Mouse (Mus musculus) kidney, adult 2 months (tissue): Measurements from ENCODE around the gene Kif5c. TPM values are rescaled to one million over a fixed set of nuclear protein-coding genes. Genes with fewer than 3 reads are reported as not detected.

Experiments used
- DNase-seq: peaks from one replicate; pipeline ENCODE4 v3.0.0; 2021
- H3K27ac ChIP-seq: fragments of 200-500 bp; 2 replicates; pipeline ENCODE4 v1.5.1; 2012; ENCODE audit warnings: low read depth, low read length, control low read depth, inconsistent platforms; ENCODE audit not compliant: insufficient read depth
- H3K27me3 ChIP-seq: fragments of 200-500 bp; replicated peaks from 2 replicates; pipeline ENCODE4 v1.6.1; 2012; ENCODE audit warnings: mild to moderate bottlenecking, moderate library complexity, low read length, inconsistent platforms; ENCODE audit not compliant: control insufficient read depth, insufficient read depth
- H3K36me3 ChIP-seq: fragments of 200-500 bp; 2 replicates; pipeline ENCODE4 v1.6.1; 2012; ENCODE audit warnings: mild to moderate bottlenecking, moderate library complexity, low read length, inconsistent platforms; ENCODE audit not compliant: control insufficient read depth, insufficient read depth
- H3K4me1 ChIP-seq: fragments of 200-500 bp; 2 replicates; pipeline ENCODE4 v1.6.1; 2011; ENCODE audit warnings: low read length; ENCODE audit not compliant: control insufficient read depth, insufficient read depth
- H3K4me3 ChIP-seq: fragments of 200-500 bp; 2 replicates; pipeline ENCODE4 v1.5.1; 2011; ENCODE audit warnings: mild to moderate bottlenecking, low read depth, low read length, control low read depth; ENCODE audit not compliant: insufficient read depth
- CTCF ChIP-seq: fragments of 200-500 bp; conservative IDR thresholded peaks from 2 replicates; pipeline ENCODE4 v1.5.1; 2011; ENCODE audit warnings: low read depth, mild to moderate bottlenecking, control low read depth, low read length, moderate library complexity, mixed read lengths; ENCODE audit not compliant: insufficient read depth, insufficient read length
- POLR2A ChIP-seq: fragments of 200-500 bp; IDR thresholded peaks from one replicate; pipeline ENCODE4 v1.6.1; 2011; ENCODE audit warnings: low read depth, low read length, control low read depth
- WGBS: fragments of 180-500 bp; shearing (Covaris S2); methylation state at CpG from one replicate; pipeline ENCODE4 v1.1.7; 2018; 5-methylcytosine and 5-hydroxymethylcytosine counted together
- polyA plus RNA-seq: library from polyadenylated mRNA; depleted of rRNA; stranded (reverse); fragments of >200 nt; gene quantifications from 2 replicates; pipeline ENCODE4 v1.2.3, GENCODE M21; 2012

Kif5c gene
- polyA plus RNA-seq, 1 experiment = 0.58 TPM

DNA sequence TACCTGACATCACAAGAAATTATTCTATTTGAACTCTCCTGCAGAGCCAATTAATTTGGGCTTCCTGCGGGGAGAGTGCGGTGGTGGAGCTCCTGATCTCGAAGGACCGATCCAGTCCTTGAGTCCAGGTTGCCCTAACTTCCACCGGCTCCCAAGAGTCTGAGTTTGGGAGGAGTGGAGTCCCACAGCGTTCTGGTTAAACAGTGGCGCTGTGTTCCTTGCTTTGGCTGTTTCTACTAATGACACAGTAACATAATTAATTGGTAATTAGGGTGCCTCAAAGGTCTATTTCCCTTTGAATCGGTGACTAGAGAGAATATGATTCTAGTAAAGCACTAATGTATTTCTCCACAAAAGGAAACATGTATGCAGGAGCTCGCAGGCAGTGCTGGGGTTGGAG is 103.2 kb downstream of the Kif5c start:
- Histone ChIP-seq H3K36me3 (no peaks in the 10 kb centered on the region), H3K27ac (no peak overlapping the region), H3K27me3 (no peaks in the 10 kb centered on the region), H3K4me3 (no peak overlapping the region), H3K4me1 (no peaks in the 10 kb centered on the region)
- WGBS = 43% methylated on average over 9 of the region's 9 CpGs
- DNase-seq = no peak
- TF ChIP-seq POLR2A = no peak
- no peak for TF ChIP-seq CTCF

DNA sequence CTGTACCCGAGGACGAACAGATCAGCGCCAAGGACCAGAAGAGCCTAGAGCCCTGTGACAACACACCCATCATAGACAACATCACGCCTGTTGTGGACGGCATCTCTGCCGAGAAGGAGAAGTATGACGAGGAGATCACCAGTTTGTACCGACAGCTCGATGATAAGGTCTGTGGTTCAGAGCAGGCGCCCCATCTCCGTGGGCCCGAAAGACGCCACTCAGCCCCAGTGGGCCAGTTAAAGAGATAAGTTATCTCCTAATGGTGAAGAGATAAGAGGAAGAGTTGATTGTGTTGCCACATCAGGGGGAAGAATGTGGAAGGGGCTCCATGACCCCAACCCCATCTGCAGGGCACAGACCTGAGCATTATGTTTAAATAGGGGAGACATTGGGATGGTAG is 103.9 kb downstream of the Kif5c start:
- Histone ChIP-seq H3K4me3 (no peak overlapping the region), H3K4me1 (no peaks in the 10 kb centered on the region), H3K27ac (no peak overlapping the region), H3K27me3 (no peaks in the 10 kb centered on the region), H3K36me3 (no peaks in the 10 kb centered on the region)
- WGBS = 90% methylated on average over 13 of the region's 13 CpGs
- no peak for DNase-seq
- TF ChIP-seq POLR2A = no peak
- TF ChIP-seq CTCF = no peak

DNA sequence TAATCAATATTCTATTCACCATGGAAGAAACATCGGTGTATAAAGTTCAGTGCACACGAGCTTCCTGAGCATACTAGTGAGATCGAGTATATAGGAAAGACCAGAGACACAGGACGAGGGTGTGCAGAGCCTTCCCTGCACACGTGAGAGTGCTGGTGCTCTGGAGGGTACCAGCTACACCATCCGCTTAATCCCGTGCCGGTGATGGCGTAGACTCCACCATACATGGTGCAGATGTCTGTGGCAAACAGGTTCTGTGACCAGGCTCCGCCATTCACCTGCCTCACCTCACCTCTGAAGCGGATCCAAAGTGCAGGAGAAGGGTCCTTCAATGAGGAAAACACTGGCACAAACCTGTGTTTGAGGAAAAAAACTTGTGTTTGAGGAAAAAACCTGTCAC is 107.6 kb downstream of the Kif5c start:
- no peak overlapping the region for H3K4me3 ChIP-seq
- no peak overlapping the region for H3K27ac ChIP-seq
- no peak for DNase-seq
- TF ChIP-seq POLR2A (no peak), CTCF (no peak)
- H3K4me1 ChIP-seq = no peaks in the 10 kb centered on the region
- WGBS = 90% methylated on average over 11 of the region's 11 CpGs
- H3K36me3 ChIP-seq = no peaks in the 10 kb centered on the region
- no peaks in the 10 kb centered on the region for H3K27me3 ChIP-seq

DNA sequence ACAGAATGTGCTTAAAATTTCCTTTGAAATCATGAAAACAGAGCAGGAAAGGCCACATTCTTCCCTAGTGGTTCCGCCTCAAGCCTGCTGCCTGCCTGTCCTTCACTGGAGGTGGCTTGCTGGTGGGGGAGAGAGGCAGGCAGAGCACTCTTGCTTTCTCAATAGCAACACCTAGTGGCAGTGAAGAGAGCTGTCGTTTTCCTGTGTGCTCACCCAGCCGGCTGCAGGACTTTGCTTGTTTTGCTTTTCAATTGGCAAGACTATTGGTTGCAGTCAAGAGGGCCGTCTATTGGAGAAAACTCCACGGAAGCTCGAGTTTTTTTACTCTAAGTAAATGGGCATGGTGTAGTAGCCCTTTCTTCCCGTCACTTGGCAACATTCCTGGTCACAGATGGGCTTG is 108.1 kb downstream of the Kif5c start:
- TF ChIP-seq POLR2A (no peak), CTCF (peak; percentile 92)
- H3K4me1 ChIP-seq = no peaks in the 10 kb centered on the region
- H3K36me3 ChIP-seq = no peaks in the 10 kb centered on the region
- H3K27ac ChIP-seq = no peak overlapping the region
- H3K4me3 ChIP-seq = no peak overlapping the region
- no peaks in the 10 kb centered on the region for H3K27me3 ChIP-seq
- WGBS = 5% methylated on average over 7 of the region's 7 CpGs
- DNase-seq = peak; percentile 83

DNA sequence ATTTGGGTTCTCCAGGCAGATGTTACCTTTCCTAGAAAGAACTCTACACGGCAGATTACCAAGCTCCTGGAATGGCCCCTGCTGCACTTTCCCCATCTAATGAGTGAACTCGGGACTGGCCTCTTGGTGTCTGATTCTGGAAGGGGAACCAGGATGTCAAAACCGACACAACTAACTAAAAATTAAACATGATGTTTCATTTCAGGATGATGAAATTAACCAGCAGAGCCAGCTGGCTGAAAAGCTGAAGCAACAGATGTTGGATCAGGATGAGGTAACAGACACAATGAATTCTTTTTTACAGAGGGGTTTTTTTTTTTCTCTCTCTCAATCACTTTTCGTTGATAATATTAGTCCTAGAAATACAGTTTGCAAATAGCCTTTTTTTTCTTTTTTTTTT is 108.6 kb downstream of the Kif5c start:
- Histone ChIP-seq H3K4me1 (peaks cover 2% of the 10 kb centered on the region; the same call in 1 of the 2 replicates), H3K36me3 (no peaks in the 10 kb centered on the region), H3K4me3 (no peak overlapping the region), H3K27ac (no peak overlapping the region), H3K27me3 (no peaks in the 10 kb centered on the region)
- DNase-seq = no peak
- 68% methylated on average over 4 of the region's 4 CpGs for WGBS
- TF ChIP-seq CTCF (no peak), POLR2A (no peak)

DNA sequence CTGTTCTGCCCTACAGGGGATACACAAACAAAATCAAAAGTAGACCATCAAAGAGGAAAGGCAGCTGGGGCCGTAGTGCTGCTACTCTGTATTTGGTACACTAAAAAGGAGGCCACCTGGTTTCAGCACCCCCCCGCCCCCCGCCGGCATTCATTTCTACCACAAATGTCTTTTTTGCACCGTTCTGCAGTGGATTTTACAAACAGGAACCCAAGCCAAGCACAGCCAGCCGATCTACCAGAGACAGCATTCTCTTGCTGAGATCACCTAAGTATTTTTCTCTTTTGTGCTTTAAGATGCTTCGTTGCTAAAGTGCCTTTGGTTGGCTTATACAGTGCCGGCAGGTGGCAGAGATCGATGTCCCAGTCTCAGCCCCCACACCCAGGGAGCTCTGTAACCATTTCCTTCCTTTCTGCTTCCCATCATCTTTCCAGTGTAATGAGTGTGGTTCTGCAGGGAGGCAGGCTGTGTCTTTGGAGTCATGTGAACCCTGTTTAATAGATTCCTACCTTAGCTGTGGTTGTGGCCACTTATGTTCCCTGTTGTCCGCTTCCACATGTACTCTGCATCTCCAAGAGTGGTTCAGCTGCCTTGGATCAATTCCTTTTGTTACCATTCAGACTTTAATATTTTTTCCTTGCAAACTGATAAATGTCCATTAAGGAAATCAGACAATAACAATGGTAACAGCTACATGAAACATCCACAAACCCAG is 110.0 kb downstream of the Kif5c start:
- H3K36me3 ChIP-seq = no peaks in the 10 kb centered on the region
- no peak overlapping the region for H3K27ac ChIP-seq
- H3K4me1 ChIP-seq = peaks cover 3% of the 10 kb centered on the region; the same call in 1 of the 2 replicates
- no peaks in the 10 kb centered on the region for H3K27me3 ChIP-seq
- WGBS = 84% methylated on average over 10 of the region's 10 CpGs
- TF ChIP-seq CTCF (no peak), POLR2A (no peak)
- no peak overlapping the region for H3K4me3 ChIP-seq
- no peak for DNase-seq

DNA sequence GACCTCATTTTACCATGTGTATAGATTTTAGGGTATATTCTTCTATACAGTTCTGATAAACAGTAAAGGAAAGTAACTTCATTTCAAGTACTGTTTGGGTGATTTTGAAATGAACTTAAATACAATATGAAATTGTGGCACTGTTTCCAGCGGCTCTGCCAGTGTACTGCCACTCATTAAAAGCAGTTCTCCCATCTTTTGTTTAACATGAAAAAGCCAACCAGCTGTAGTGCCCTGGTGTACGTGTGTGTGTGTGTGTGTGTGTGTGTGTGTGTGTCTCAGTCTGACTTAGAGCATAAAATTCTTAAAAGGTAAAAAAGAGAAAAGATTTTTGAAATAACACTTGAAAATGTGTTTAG is 110.5 kb downstream of the Kif5c start:
- no peak for TF ChIP-seq POLR2A
- no peak for TF ChIP-seq CTCF
- no peak overlapping the region for H3K4me3 ChIP-seq
- 79% methylated on average over 2 of the region's 2 CpGs for WGBS

DNA sequence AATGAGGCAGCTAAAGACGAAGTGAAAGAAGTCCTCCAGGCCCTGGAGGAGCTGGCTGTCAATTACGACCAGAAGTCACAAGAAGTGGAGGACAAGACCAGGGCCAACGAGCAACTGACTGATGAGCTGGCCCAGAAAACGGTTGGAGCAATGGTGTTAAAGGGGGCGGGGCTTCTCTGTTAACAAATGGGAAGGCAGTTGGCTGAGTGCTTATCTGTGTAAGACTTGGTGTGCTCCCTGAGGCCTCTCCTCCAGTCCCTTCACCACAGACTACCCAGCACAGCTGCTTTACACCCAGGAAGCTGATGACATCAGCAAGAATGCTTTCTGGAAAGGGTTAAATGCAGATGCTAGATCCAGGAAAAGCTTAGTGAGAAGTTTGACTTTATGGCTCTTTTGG is 111.1 kb downstream of the Kif5c start:
- no peak for DNase-seq
- 60% methylated on average over 5 of the region's 5 CpGs for WGBS
- no peaks in the 10 kb centered on the region for H3K36me3 ChIP-seq
- H3K4me3 ChIP-seq = no peak overlapping the region
- TF ChIP-seq CTCF (no peak), POLR2A (no peak)
- H3K27me3 ChIP-seq = no peaks in the 10 kb centered on the region
- H3K27ac ChIP-seq = no peak overlapping the region
- peaks cover 3% of the 10 kb centered on the region; the same call in 1 of the 2 replicates for H3K4me1 ChIP-seq

More for the DNA sequence above, 110.5 kb downstream of the Kif5c start:
- no peaks in the 10 kb centered on the region for H3K36me3 ChIP-seq
- no peaks in the 10 kb centered on the region for H3K27me3 ChIP-seq
- DNase-seq = no peak
- H3K27ac ChIP-seq = no peak overlapping the region
- H3K4me1 ChIP-seq = peaks cover 3% of the 10 kb centered on the region; the same call in 1 of the 2 replicates
